Mouse (Mus musculus): ENCODE data around the gene Uhmk1.

DNA sequence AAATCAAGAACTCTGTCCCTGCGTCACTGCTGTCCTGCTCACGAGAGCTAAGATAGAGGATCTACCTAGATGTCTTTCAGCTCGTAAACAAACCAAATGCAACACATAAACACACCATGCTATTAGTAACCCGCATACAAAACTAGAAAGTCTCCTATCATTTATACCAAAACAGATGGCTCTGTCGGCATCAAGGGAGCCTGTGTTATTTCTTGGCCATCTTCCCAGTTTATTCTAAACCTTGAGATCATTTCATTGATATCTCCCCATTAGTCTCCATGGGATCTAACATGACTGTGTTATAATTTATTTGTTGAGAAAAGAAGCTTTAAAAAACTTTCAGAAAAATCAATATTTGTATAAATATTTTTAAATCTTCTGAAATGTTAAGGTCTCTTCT lies 59.4 kb downstream of the Uhmk1 start:
- TF ChIP-seq POLR2A (IDR thresholded peaks at IDR 0.05; ENCODE audit: low read depth, low read length) (no peak), E2F4 (IDR thresholded peaks at IDR 0.05; ENCODE audit: insufficient replicate concordance, low read depth, low read length) (no peak), HCFC1 (IDR thresholded peaks at IDR 0.05; ENCODE audit: low read depth, low read length) (no peak), CTCF (conservative IDR thresholded peaks at IDR 0.05 in 1 of 2, IDR thresholded peaks at IDR 0.05 in 1 of 2; ENCODE audit: low read depth in 2 of 2, low read length in 2 of 2) (no peak), MAX (IDR thresholded peaks at IDR 0.05; ENCODE audit: low read length) (no peak)

Measured in CH12.LX (cell line).